Mouse (Mus musculus) stomach, postnatal 0 days (tissue): ENCODE measurements around the gene Cntnap2. TPM values are rescaled to one million over a fixed set of nuclear protein-coding genes. Genes with fewer than 3 reads are reported as not detected.

Experiments used
- ATAC-seq: fragments of 200-750 bp; cut with Nextera tagmentation; 2 replicates; pipeline ENCODE4 v1.8.0; 2017; ENCODE audit not compliant: low FRiP score, low TSS enrichment
- DNase-seq: peaks from one replicate; pipeline ENCODE4 v3.0.0-alpha.2; 2016; ENCODE audit warnings: low spot score
- H3K27ac ChIP-seq: fragments of 300-500 bp; sonication (generic); replicated peaks from 2 replicates; pipeline ENCODE4 v1.5.1; 2014; ENCODE audit warnings: mild to moderate bottlenecking, control low read depth
- H3K27me3 ChIP-seq: fragments of 300-500 bp; sonication (generic); 2 replicates; pipeline ENCODE4 v1.6.1; 2014; ENCODE audit warnings: low read length; ENCODE audit not compliant: control insufficient read depth, insufficient read depth
- H3K36me3 ChIP-seq: fragments of 300-500 bp; sonication (generic); 2 replicates; pipeline ENCODE4 v1.6.1; 2014; ENCODE audit warnings: low read length, mixed read lengths; ENCODE audit not compliant: control insufficient read depth, insufficient read depth
- H3K4me1 ChIP-seq: fragments of 300-500 bp; sonication (generic); replicated peaks from 2 replicates; pipeline ENCODE4 v1.6.1; 2014; ENCODE audit warnings: antibody characterized with exemption; ENCODE audit not compliant: control insufficient read depth, insufficient read depth
- H3K4me2 ChIP-seq: fragments of 300-500 bp; sonication (generic); replicated peaks from 2 replicates; pipeline ENCODE4 v1.6.1; 2014; ENCODE audit warnings: low read depth, mild to moderate bottlenecking, control low read depth, moderate library complexity
- H3K4me3 ChIP-seq: fragments of 300-500 bp; sonication (generic); 2 replicates; pipeline ENCODE4 v1.5.1; 2014; ENCODE audit warnings: low read depth, low read length, control low read depth
- H3K9ac ChIP-seq: fragments of 300-500 bp; sonication (generic); 2 replicates; pipeline ENCODE4 v1.6.1; 2014; ENCODE audit warnings: mild to moderate bottlenecking, low read length, control low read depth, mixed read lengths
- H3K9me3 ChIP-seq: fragments of 300-500 bp; sonication (generic); 2 replicates; pipeline ENCODE4 v1.6.1; 2016; ENCODE audit warnings: low read length; ENCODE audit not compliant: control insufficient read depth
- CTCF ChIP-seq: IDR thresholded peaks from 2 replicates; pipeline ENCODE4 v1.5.1; 2016; ENCODE audit warnings: antibody characterized with exemption, low read depth, mild to moderate bottlenecking, moderate library complexity
- EP300 ChIP-seq: optimal IDR thresholded peaks from 2 replicates; pipeline ENCODE3; 2016; ENCODE audit warnings: antibody characterized with exemption
- WGBS: fragments of 180-500 bp; shearing (Covaris S2); extraction: QIAGEN DNeasy Blood & Tissue Kit; methylation state at CpG from one replicate; pipeline ENCODE4 v1.1.7; 2014; 5-methylcytosine and 5-hydroxymethylcytosine counted together
- polyA plus RNA-seq: library from polyadenylated mRNA; unstranded; fragments of >200 nt; fragmentation: Nextera tagmentation; extraction: Ambion mirVana; gene quantifications from 2 replicates; pipeline ENCODE4 v1.2.1, GENCODE M21; 2015

Gene Cntnap2
- polyA plus RNA-seq, 1 experiment from 2014 or later = 0.55 TPM

GRCm38 (mm10) chr6:47329212-47329611 is 2270.1 kb downstream of the Cntnap2 start:
- Histone ChIP-seq H3K4me2 (no peak overlapping the region), H3K4me1 (no peaks in the 10 kb centered on the region), H3K4me3 (no peak overlapping the region), H3K9me3 (no peaks in the 10 kb centered on the region), H3K36me3 (no peaks in the 10 kb centered on the region), H3K27ac (no peak overlapping the region), H3K9ac (no peak overlapping the region), H3K27me3 (no peaks in the 10 kb centered on the region)
- TF ChIP-seq EP300 (no peak), CTCF (no peak)
- WGBS = 19% methylated on average over 4 of the region's 4 CpGs
- no peak for ATAC-seq
- DNase-seq = no peak

- Histone ChIP-seq H3K4me3 (no peak overlapping the region), H3K9me3 (no peaks in the 10 kb centered on the region), H3K27me3 (no peaks in the 10 kb centered on the region), H3K4me2 (no peak overlapping the region), H3K36me3 (no peaks in the 10 kb centered on the region), H3K9ac (no peak overlapping the region), H3K4me1 (no peaks in the 10 kb centered on the region), H3K27ac (no peak overlapping the region)
- 37% methylated on average over 4 of the region's 4 CpGs for WGBS
- TF ChIP-seq EP300 (no peak), CTCF (no peak)
- ATAC-seq = peak; percentile 88; the same call in 1 of the 2 replicates
- peak; percentile 41 for DNase-seq
These were observed 2273.9 kb downstream of the Cntnap2 start for GRCm38 (mm10) chr6:47333016-47333415.

- Histone ChIP-seq H3K4me3 (no peak overlapping the region), H3K27me3 (no peaks in the 10 kb centered on the region), H3K27ac (no peak overlapping the region), H3K36me3 (no peaks in the 10 kb centered on the region), H3K4me1 (no peaks in the 10 kb centered on the region), H3K9me3 (no peaks in the 10 kb centered on the region), H3K9ac (no peak overlapping the region), H3K4me2 (no peak overlapping the region)
- TF ChIP-seq CTCF (no peak), EP300 (no peak)
- no peak for DNase-seq
- WGBS = 88% methylated on average over 2 of the region's 2 CpGs
- no peak for ATAC-seq
These were observed 2275.2 kb downstream of the Cntnap2 start for GRCm38 (mm10) chr6:47334377-47334776.

- no peaks in the 10 kb centered on the region for H3K36me3 ChIP-seq
- 66% methylated on average over 4 of the region's 4 CpGs for WGBS
- H3K9me3 ChIP-seq = no peaks in the 10 kb centered on the region
- no peak overlapping the region for H3K9ac ChIP-seq
- H3K4me3 ChIP-seq = no peak overlapping the region
- no peak overlapping the region for H3K27ac ChIP-seq
- no peaks in the 10 kb centered on the region for H3K27me3 ChIP-seq
- ATAC-seq (no peak), DNase-seq (no peak)
- H3K4me2 ChIP-seq = no peak overlapping the region
- H3K4me1 ChIP-seq = no peaks in the 10 kb centered on the region
- TF ChIP-seq EP300 (no peak), CTCF (no peak)
These were observed 2278.1 kb downstream of the Cntnap2 start for GRCm38 (mm10) chr6:47337300-47337699.

GRCm38 (mm10) chr6:47338113-47338512 is 2279.0 kb downstream of the Cntnap2 start:
- H3K27ac ChIP-seq = no peak overlapping the region
- TF ChIP-seq EP300 (no peak), CTCF (no peak)
- ATAC-seq = peak; percentile 56; the same call in 1 of the 2 replicates

GRCm38 (mm10) chr6:47340813-47341502 is 2281.8 kb downstream of the Cntnap2 start:
- H3K36me3 ChIP-seq = no peaks in the 10 kb centered on the region
- no peaks in the 10 kb centered on the region for H3K27me3 ChIP-seq
- 67% methylated on average over 4 of the region's 4 CpGs for WGBS
- H3K27ac ChIP-seq = no peak overlapping the region
- H3K9me3 ChIP-seq = no peaks in the 10 kb centered on the region
- no peak for TF ChIP-seq CTCF
- no peak for TF ChIP-seq EP300
- ATAC-seq (no peak), DNase-seq (no peak)
- no peaks in the 10 kb centered on the region for H3K4me1 ChIP-seq
- H3K4me3 ChIP-seq = no peak overlapping the region
- no peak overlapping the region for H3K4me2 ChIP-seq
- no peak overlapping the region for H3K9ac ChIP-seq

More at GRCm38 (mm10) chr6:47338113-47338512, 2279.0 kb downstream of the Cntnap2 start:
- no peak for DNase-seq
- no peak overlapping the region for H3K4me2 ChIP-seq
- H3K9me3 ChIP-seq = no peaks in the 10 kb centered on the region
- no peak overlapping the region for H3K4me3 ChIP-seq
- no peak overlapping the region for H3K9ac ChIP-seq
- H3K36me3 ChIP-seq = no peaks in the 10 kb centered on the region
- H3K27me3 ChIP-seq = no peaks in the 10 kb centered on the region
- 34% methylated on average over 6 of the region's 6 CpGs for WGBS
- no peaks in the 10 kb centered on the region for H3K4me1 ChIP-seq
